Mouse (Mus musculus): Measurements from ENCODE around the gene Prdm16. TPM values are rescaled to one million over a fixed set of nuclear protein-coding genes. Genes with fewer than 3 reads are reported as not detected.

Prdm16 gene
- polyA plus RNA-seq, 1 experiment = not detected

DNA sequence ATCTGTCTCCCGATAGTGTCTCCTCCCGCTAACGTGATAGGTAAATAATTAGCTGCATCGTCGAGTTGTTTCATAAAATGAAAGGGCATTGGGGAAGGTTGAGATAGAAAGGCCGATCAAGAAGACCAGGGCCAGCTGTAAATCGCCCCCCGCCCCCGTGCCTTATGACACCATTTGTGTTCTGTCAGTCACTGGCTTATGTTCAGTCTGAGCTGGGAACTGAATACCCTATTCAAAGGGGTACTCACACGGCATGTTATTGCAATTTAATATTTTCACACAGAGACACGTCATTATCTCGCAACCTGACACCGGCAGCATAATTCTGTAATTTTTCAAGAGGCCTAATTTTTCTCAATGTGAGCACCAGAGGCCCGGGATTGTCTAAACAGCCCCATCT is 11.0 kb downstream of the Prdm16 start:
- Histone ChIP-seq H3K79me3 (ENCODE audit: low read depth) (no peaks in the 10 kb centered on the region), H3K79me2 (ENCODE audit: control insufficient read depth, insufficient read depth) (no peaks in the 10 kb centered on the region), H3ac (ENCODE audit: control insufficient read depth, insufficient read length, low read depth) (no peak overlapping the region), H3K27me3 (ENCODE audit: control insufficient read depth, insufficient read depth, insufficient read length) (no peaks in the 10 kb centered on the region), H3K36me3 (ENCODE audit: control insufficient read depth, insufficient read depth) (no peaks in the 10 kb centered on the region), H3K4me3 (ENCODE audit: insufficient read depth, poor library complexity, severe bottlenecking) (no peak overlapping the region)
- TF ChIP-seq CTCF (IDR thresholded peaks at IDR 0.05; ENCODE audit: control insufficient read depth, insufficient read depth, insufficient read length) (no peak), FOSL1 (IDR thresholded peaks at IDR 0.05; ENCODE audit: insufficient read depth, low read length, poor library complexity, severe bottlenecking) (no peak), MYOD1 (IDR thresholded peaks at IDR 0.05; ENCODE audit: control insufficient read depth, insufficient read length, low read depth) (no peak), MYOG (IDR thresholded peaks at IDR 0.05; ENCODE audit: control insufficient read depth, extremely low read depth, insufficient read length) (no peak), CEBPB (IDR thresholded peaks at IDR 0.05; ENCODE audit: low read depth) (no peak), MAX (IDR thresholded peaks at IDR 0.05) (no peak), USF1 (IDR thresholded peaks at IDR 0.05; ENCODE audit: low read depth) (no peak)

DNA sequence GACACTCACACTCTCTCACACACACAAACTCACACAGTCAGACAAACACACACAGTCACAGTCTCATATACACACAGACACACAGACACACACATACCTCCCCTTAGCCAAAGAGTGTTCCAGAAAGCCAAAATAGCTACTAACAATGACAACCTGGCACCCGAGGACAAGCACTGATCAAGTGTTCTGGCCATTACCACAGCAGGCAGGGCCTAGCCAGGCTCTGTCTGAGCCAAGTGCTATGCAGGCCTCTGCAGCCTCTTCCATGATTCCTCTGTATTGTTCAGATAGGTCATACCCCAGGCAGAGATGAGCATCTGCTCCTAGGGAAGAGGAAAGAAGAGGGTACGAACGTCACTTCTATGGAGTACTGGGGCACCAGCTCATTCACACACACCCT is 13.4 kb downstream of the Prdm16 start:
- H3K79me2 ChIP-seq (ENCODE audit: control insufficient read depth, insufficient read depth) = no peaks in the 10 kb centered on the region
- no peaks in the 10 kb centered on the region for H3K79me3 ChIP-seq (ENCODE audit: low read depth)
- H3K27me3 ChIP-seq (ENCODE audit: control insufficient read depth, insufficient read depth, insufficient read length) = no peaks in the 10 kb centered on the region
- H3K36me3 ChIP-seq (ENCODE audit: control insufficient read depth, insufficient read depth) = no peaks in the 10 kb centered on the region
- H3K4me3 ChIP-seq (ENCODE audit: insufficient read depth, poor library complexity, severe bottlenecking) = no peak overlapping the region
- no peak for TF ChIP-seq MAX (IDR thresholded peaks at IDR 0.05)
- no peak for TF ChIP-seq MYOG (IDR thresholded peaks at IDR 0.05; ENCODE audit: control insufficient read depth, extremely low read depth, insufficient read length)
- TF ChIP-seq CEBPB (IDR thresholded peaks at IDR 0.05; ENCODE audit: low read depth) = no peak
- no peak for TF ChIP-seq FOSL1 (IDR thresholded peaks at IDR 0.05; ENCODE audit: insufficient read depth, low read length, poor library complexity, severe bottlenecking)
- no peak for TF ChIP-seq USF1 (IDR thresholded peaks at IDR 0.05; ENCODE audit: low read depth)
- no peak for TF ChIP-seq CTCF (IDR thresholded peaks at IDR 0.05; ENCODE audit: control insufficient read depth, insufficient read depth, insufficient read length)
- no peak for TF ChIP-seq MYOD1 (IDR thresholded peaks at IDR 0.05; ENCODE audit: control insufficient read depth, insufficient read length, low read depth)
- no peak overlapping the region for H3ac ChIP-seq (ENCODE audit: control insufficient read depth, insufficient read length, low read depth)

DNA sequence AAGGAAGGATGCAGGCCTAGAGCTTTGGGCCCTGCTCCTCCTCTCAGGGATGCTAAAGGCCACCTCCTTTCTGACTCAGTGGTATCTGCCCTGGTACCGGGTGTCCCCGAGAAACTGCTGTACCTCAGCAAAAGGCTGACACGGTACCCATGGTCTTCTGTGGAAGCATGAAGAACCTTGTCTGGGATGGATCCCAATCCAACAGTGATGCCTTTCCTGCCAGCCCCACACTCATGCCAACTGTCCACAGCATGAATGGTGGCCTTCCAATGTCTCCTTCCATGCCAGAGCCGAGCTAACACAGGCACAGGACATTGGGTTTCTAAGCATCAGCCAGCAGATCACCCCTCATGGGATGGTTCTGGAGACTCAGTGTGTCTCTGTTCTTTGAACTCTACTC is 14.2 kb downstream of the Prdm16 start:
- Histone ChIP-seq H3K79me2 (ENCODE audit: control insufficient read depth, insufficient read depth) (no peaks in the 10 kb centered on the region), H3ac (ENCODE audit: control insufficient read depth, insufficient read length, low read depth) (no peak overlapping the region), H3K4me3 (ENCODE audit: insufficient read depth, poor library complexity, severe bottlenecking) (no peak overlapping the region), H3K36me3 (ENCODE audit: control insufficient read depth, insufficient read depth) (no peaks in the 10 kb centered on the region), H3K27me3 (ENCODE audit: control insufficient read depth, insufficient read depth, insufficient read length) (no peaks in the 10 kb centered on the region), H3K79me3 (ENCODE audit: low read depth) (no peaks in the 10 kb centered on the region)
- TF ChIP-seq MYOD1 (IDR thresholded peaks at IDR 0.05; ENCODE audit: control insufficient read depth, insufficient read length, low read depth) (no peak), MAX (IDR thresholded peaks at IDR 0.05) (no peak), USF1 (IDR thresholded peaks at IDR 0.05; ENCODE audit: low read depth) (no peak), MYOG (IDR thresholded peaks at IDR 0.05; ENCODE audit: control insufficient read depth, extremely low read depth, insufficient read length) (no peak), CTCF (IDR thresholded peaks at IDR 0.05; ENCODE audit: control insufficient read depth, insufficient read depth, insufficient read length) (no peak)

DNA sequence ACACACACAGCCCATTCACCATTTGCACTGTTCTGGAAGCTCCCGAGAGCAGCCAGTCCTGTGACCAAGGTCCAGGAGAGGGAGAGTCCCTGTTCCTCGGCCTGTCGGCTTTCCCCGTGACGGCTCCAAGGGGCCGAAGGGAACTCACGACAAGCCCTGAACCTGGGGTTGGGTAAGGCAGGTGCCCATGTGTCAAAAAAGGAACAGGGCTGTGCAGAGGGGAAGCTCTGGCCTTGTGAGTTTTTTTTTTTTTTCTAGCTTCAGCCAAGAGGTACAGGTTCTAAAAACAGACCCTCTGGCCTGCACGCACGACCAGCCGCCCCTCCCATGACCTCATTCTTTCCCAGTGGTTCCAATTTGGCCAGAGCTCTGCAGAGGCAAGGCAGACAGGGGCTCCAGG is 25.5 kb downstream of the Prdm16 start:
- no peak overlapping the region for H3ac ChIP-seq (ENCODE audit: control insufficient read depth, insufficient read length, low read depth)
- no peaks in the 10 kb centered on the region for H3K27me3 ChIP-seq (ENCODE audit: control insufficient read depth, insufficient read depth, insufficient read length)
- H3K79me2 ChIP-seq (ENCODE audit: control insufficient read depth, insufficient read depth) = no peaks in the 10 kb centered on the region
- no peak for TF ChIP-seq FOSL1 (IDR thresholded peaks at IDR 0.05; ENCODE audit: insufficient read depth, low read length, poor library complexity, severe bottlenecking)
- TF ChIP-seq MYOG (IDR thresholded peaks at IDR 0.05; ENCODE audit: control insufficient read depth, extremely low read depth, insufficient read length) = no peak
- H3K79me3 ChIP-seq (ENCODE audit: low read depth) = no peaks in the 10 kb centered on the region
- H3K36me3 ChIP-seq (ENCODE audit: control insufficient read depth, insufficient read depth) = no peaks in the 10 kb centered on the region
- no peak overlapping the region for H3K4me3 ChIP-seq (ENCODE audit: insufficient read depth, poor library complexity, severe bottlenecking)

DNA sequence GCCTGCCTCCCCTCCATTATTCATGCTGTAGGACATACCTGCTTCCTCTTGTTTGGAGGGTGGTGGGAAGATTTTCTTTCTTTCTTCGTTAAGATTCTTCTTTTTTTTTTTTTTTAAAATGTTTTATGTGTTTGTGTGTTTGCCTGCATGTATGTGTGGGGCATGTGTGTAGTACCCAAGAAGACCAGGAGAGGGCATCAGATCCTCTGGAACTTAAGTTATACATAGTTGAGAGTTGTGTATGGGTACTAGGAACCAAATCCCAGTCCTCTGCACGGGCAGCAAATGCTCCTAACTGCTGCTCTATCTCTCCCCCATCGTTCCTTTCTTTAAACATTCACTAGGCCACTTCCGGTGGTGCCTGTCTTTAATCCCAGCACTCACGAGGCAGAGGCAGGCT is 28.9 kb downstream of the Prdm16 start:
- Histone ChIP-seq H3K27me3 (ENCODE audit: control insufficient read depth, insufficient read depth, insufficient read length) (no peaks in the 10 kb centered on the region), H3K36me3 (ENCODE audit: control insufficient read depth, insufficient read depth) (no peaks in the 10 kb centered on the region), H3K79me3 (ENCODE audit: low read depth) (no peaks in the 10 kb centered on the region), H3ac (ENCODE audit: control insufficient read depth, insufficient read length, low read depth) (no peak overlapping the region), H3K4me3 (ENCODE audit: insufficient read depth, poor library complexity, severe bottlenecking) (no peak overlapping the region), H3K79me2 (ENCODE audit: control insufficient read depth, insufficient read depth) (no peaks in the 10 kb centered on the region)
- no peak for TF ChIP-seq MYOD1 (IDR thresholded peaks at IDR 0.05; ENCODE audit: control insufficient read depth, insufficient read length, low read depth)
- TF ChIP-seq FOSL1 (IDR thresholded peaks at IDR 0.05; ENCODE audit: insufficient read depth, low read length, poor library complexity, severe bottlenecking) = no peak
- TF ChIP-seq CEBPB (IDR thresholded peaks at IDR 0.05; ENCODE audit: low read depth) = no peak
- no peak for TF ChIP-seq MAX (IDR thresholded peaks at IDR 0.05)
- TF ChIP-seq USF1 (IDR thresholded peaks at IDR 0.05; ENCODE audit: low read depth) = no peak
- TF ChIP-seq MYOG (IDR thresholded peaks at IDR 0.05; ENCODE audit: control insufficient read depth, extremely low read depth, insufficient read length) = no peak
- no peak for TF ChIP-seq CTCF (IDR thresholded peaks at IDR 0.05; ENCODE audit: control insufficient read depth, insufficient read depth, insufficient read length)

DNA sequence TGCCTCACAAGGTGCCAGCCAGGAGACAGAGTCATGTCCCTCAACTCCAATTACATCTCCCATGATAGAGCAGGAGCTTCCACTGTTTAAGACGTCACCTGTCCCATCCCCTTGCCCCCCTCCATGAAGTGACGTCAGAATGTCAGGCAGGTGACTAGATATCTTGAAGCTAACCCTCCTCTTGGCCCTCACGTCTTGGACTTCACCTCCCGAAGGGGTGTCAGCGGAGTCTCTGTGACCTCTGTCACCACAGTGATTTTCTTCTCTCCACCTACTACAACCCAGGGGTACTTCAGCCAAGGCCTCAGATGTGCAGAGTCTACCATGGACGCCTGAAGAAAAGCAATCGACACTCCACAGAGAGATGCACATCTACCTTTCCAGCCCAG is 32.2 kb downstream of the Prdm16 start:
- Histone ChIP-seq H3K4me3 (ENCODE audit: insufficient read depth, poor library complexity, severe bottlenecking) (no peak overlapping the region), H3ac (ENCODE audit: control insufficient read depth, insufficient read length, low read depth) (no peak overlapping the region), H3K36me3 (ENCODE audit: control insufficient read depth, insufficient read depth) (no peaks in the 10 kb centered on the region), H3K79me2 (ENCODE audit: control insufficient read depth, insufficient read depth) (no peaks in the 10 kb centered on the region), H3K79me3 (ENCODE audit: low read depth) (no peaks in the 10 kb centered on the region), H3K27me3 (ENCODE audit: control insufficient read depth, insufficient read depth, insufficient read length) (no peaks in the 10 kb centered on the region)
- TF ChIP-seq CEBPB (IDR thresholded peaks at IDR 0.05; ENCODE audit: low read depth) = no peak
- no peak for TF ChIP-seq MYOG (IDR thresholded peaks at IDR 0.05; ENCODE audit: control insufficient read depth, extremely low read depth, insufficient read length)
- no peak for TF ChIP-seq MYOD1 (IDR thresholded peaks at IDR 0.05; ENCODE audit: control insufficient read depth, insufficient read length, low read depth)
- TF ChIP-seq FOSL1 (IDR thresholded peaks at IDR 0.05; ENCODE audit: insufficient read depth, low read length, poor library complexity, severe bottlenecking) = no peak
- no peak for TF ChIP-seq MAX (IDR thresholded peaks at IDR 0.05)
- TF ChIP-seq CTCF (IDR thresholded peaks at IDR 0.05; ENCODE audit: control insufficient read depth, insufficient read depth, insufficient read length) = no peak
- TF ChIP-seq USF1 (IDR thresholded peaks at IDR 0.05; ENCODE audit: low read depth) = no peak

Data from C2C12 (cell line).